Mouse (Mus musculus) layer of hippocampus, adult 11-12 months (tissue): ENCODE data around the gene Klf3.

Experiments
- DNase-seq: peaks from one replicate; pipeline ENCODE4 v3.0.0; 2022; ENCODE audit warnings: low spot score

Klf3 gene

DNA sequence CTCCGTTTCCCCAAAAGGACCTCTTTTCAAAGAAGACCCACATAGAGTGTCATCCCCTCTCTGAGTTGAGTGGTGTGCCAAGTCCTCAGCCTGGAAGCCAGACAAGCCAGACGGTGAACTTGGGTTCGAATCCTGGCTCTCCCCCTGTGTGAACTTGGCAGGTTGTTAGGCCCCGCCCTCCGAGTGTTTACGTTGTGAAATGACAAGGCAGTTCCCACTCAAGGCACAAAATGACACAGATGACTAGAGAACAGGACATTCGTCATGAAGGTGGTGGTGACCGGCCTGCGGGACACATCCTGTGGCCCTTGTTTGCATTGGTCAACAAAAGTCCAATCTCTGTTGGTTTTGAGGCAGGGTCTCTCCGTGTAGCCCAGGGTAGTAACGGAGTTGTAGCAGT, 6.7 kb downstream of the Klf3 start:
- DNase-seq: no peak

DNA sequence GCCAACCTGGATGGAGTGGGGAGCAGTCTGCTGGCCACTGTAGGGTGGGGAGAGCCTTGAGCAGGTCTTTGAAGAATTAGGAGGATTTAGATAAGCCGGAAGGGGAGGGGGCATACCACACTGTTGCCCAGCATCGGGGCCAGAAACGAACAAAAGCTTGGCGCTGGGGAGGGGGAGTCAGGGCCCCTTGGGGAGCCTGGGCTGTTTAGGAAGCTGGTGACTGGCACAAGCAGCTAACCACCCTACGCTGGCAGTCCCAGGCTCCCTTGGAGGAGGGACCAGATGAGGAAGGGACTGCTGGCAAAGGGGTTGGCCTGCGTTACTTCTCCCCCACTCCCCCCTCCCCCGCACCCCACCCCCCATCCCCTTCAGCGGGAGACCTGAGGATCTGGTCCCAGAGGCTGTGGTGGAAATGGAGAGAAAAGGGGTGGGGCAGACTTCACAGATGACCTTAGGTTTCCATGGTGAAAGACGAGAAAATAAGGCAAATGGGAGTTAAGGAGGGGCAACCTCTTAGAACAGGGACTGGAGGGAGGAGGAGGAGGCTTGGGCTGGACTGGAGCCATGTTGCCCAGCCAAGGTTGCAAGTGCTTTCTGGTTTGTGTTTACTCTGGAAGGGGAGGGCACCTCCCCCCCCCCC, 7.8 kb downstream of the Klf3 start:
- DNase-seq: no peak

DNA sequence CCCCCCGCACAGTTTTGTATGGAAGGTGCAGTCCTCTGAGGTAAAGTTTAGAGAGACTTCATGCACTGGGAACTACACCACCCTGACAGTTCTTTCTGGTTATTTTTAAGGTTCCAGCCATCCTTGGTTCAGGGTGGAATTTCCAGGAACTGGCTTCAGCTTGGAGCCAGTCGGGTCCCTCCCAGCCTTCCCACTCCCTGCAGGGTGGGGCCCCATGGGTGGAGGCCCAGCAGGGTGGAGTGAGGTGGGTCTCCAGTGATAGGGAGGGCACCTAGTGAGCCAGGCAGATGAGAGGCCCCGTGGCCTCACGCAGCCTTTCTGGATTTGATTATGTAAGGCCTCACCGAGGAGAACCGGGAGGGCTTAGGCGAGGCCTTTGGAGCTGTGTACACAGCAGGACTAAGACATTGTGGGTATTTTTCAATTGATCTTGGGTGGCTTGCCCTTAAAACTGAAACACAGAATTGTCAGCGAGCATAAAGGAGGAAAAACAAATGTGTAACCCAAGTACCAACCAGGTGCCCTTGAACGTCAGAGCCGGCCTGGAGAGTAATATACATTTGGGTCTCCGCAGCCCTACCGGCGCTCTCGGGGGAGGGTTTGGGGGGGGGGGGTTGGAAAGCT, 8.4 kb downstream of the Klf3 start:
- DNase-seq: no peak

DNA sequence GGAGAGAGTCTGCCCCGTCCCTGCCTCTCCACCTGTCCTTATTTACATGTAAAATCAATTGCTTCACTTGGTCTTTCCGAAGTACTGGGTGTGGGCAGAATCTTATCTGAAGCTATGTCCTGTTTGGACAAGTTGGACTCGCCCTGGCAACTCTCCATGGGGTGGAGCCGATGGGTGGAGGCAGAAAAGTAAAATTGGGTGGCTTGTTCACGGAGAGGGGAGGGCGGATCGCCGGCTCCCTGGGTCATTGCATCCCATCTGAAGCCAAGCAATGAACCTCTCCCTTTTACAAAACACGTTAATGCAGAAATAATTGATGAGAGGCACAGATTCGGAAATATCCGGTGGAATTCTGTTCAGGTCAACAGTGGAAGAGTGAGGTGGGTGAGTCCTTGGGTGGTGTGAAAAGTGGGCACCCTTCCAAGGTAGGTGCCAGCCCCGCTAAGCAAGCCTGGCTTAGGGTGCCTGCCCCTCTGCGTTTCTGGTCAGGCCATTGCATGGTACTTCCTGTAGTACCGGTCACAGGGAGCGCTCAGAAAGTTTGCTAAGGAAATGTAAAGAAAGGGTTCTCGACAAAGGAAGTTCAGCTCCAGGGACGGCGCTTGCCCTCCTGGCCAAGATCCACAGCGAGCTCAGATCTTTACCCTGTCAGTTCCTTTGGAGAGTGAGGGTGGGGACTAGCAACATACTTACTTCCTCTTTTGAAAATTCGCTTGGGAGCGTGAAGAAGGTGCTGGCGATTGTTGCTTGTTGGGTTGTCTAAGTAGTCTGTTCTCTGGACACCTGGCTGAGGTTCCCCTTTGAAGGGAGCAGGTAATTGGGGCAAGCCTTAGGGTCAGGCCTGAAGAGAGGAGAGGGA, 9.2 kb downstream of the Klf3 start:
- DNase-seq: peak; percentile 39

DNA sequence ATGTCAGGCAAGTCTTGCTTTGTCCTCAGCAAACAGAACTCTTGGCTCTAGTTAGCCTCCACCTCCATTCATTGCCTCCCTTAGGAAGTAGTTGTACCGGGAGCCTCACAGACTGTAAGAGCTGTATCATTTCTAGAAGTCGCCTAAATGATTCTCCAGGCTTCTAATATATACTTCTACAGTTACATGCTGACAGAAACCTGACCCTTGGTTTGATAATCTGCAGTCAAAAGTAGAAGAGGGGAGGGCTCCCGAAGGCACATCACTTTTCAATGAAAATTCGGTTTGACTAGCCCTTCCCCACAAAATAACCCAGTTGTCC, 9.8 kb downstream of the Klf3 start:
- no peak for DNase-seq

DNA sequence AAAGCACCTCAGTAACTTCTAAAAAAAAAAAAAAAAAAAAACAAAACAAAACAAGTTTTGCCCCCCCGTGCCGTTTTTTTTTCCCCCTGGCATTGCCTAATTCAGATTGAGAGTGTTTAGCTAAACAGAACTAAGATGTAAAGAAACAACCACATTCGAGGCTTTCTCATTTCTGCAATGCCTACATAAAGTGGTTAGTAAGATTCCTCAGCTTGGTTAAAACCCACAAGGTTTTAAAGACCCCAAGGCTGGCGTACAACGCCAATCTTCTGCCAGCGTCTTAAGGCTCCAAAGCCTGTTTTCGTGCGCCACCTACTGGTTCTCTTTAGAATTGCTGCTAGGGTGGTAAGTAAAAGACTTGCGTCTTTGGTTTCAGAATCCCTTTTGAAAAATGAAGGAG, 10.2 kb downstream of the Klf3 start:
- DNase-seq: peak; percentile 86

DNA sequence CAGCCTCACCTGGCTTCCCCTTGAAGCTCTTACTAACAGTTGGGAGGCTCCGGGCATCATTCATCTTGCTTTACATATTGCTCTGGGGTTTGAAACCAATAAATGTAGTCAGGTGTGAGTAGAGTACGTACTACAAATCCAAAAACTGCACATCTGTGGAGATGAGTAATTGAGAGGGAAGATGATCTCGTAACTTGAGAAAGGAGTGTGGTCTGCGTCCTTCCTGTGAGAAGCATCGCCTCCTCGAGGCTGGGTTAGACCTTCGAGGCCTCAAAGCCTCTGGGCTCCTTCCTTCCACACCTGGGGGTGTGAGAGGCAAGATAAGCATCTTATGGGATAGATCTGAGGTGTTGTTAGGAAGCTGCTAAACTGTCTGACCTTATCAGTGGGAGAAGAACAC, 11.2 kb downstream of the Klf3 start:
- no peak for DNase-seq

DNA sequence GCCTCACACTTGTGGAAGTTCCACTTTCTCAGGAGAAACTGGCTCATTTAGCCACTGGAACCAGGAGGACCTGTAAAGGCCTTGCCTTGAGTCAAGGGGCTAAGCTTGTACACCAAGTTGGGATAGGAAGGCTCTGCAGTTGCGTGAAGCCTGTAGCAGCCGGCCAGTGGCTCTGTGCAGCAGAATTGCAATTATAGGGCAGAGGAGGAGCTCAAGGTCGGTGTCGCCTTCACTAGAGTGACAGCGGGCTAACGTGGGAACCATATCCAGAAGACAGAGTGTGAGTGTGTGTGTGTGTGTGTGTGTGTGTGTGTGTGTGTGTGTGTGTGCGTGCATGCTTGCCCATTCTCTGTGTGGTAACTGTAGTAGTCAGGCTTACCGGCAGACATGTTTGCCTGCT, 12.4 kb downstream of the Klf3 start:
- DNase-seq: no peak

DNA sequence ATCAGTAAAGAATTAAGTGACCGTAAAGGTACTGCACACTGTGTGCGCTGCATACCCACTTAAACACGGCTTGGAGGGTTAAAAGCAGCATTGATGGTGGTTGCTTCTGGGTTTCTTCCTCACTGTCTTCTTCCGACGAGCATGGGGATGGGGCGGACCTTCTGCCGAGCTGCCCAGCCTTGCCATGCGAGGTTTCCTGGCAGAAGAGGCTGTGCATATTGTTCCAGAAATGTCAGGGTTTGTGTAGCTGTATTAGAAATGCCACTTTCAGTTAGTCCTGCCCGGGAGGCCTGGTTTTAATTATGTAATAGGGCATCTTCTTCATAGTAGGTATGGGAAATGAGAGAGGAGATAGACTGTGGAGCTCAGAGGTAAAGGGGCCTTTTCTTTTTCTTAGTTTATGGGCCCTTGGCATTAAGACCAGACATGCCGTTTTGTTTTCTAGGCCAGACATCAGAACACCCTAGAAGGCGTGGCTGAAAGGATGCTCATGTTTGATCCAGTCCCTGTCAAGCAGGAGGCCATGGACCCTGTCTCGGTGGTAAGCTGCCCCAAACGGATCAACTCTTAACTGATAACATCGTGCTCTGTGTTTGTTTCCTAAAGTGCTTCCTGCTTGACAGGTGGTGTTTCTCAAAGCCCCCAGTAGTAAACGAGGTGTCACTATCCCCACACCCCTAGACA, 13.2 kb downstream of the Klf3 start:
- no peak for DNase-seq

DNA sequence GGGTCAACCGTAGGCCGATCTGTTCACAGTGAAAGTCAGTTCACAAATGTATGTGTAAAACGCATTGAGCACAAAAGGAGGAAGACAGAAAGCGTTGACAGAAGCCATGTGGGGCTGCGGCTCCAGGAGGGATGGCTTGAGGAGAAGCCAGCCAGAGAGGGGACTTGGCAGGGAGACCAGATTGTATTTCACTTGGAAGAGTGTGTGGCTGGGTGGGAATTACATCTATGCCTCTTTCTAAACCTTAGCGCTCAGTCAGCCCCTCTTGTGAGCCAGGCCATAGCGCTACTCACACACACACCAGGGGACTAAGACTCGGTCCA, 13.7 kb downstream of the Klf3 start:
- DNase-seq: no peak

DNA sequence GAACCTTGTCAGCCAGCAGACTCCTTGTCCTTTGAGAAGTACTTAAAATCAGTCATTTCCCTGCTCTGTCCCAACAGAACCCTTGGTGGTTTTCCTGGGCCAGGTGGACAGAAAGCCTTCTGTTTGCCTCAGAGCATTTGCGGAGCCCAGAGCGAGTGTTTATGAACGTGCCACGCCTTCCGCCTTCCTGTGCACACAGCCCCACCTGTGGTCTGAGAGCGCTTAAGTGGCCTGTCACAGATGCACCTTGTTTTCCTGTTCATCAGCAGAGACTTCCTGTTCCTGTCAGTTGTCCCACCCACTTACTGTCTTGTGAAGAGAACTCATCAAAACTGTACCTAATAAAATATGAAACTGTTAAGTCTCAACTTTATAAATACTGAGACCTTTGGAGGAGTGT, 16.2 kb downstream of the Klf3 start:
- DNase-seq: no peak

DNA sequence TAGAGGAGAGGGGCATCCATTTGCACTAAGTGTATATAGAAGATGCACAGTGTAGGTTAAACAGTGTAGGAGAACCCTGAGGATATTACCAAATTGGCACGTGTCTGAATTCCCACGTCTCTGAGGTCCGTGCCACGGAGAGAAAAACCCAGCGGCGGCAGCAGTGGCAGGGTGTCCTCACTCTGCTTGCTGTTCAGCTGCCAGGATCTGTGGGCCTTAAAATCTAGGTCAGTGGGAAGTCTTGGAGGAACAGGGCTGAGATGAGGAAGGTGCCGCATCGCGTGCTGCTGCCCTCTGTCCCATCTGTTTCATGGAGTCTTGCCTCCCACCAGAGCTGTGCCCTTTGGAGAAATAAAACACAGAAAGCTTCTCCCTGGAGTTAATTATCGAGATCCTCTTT, 16.9 kb downstream of the Klf3 start:
- no peak for DNase-seq

DNA sequence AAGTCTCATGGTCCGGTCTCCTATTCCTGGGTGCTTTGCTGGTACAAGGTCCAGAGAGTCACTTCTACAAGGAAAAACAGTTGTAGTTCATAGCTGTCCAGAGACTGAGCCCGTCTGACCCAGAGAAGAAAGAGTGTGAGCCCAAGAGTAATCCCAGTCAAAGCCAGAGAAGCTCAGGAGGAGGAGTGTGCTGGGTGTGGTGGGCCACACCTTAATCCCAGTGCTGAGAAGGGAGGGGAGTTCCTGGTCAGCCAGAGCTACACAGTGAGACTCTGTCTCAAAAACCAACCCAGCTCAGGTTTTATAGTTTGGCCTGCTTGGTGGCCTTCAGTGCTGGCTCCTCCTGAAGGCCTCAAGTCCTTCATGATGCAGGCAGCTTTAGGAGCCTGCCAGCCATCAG, 18.1 kb downstream of the Klf3 start:
- no peak for DNase-seq

DNA sequence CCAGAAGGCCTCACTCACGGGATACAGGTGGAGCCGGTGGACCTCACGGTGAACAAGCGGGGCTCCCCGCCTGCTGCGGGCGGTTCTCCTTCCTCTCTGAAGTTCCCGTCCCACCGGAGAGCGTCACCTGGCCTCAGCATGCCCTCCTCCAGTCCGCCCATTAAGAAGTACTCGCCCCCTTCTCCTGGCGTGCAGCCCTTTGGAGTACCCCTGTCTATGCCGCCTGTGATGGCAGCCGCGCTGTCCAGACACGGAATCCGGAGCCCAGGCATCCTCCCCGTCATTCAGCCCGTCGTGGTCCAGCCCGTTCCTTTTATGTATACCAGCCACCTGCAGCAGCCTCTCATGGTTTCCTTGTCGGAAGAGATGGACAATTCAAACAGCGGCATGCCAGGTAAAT, 18.8 kb downstream of the Klf3 start:
- DNase-seq: no peak

DNA sequence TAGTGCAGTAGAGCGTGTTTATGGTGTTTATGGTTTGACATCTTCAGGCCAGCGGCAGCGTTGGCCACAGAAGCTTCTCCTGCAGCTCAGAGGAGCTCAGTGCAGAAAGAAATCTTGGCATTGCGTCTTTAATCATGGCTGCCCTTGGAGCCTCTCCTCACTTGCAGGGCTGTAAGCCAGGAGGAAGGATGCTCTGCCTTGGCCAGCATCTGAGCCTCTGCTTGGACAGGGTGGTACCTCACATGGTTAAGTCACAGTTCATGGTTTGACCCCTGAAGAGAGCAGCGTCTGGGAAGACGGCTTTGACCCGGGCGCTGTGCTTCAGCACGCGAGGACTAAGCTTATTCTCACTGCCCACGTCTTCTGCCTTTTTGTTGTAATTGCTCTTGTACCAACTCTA, 20.2 kb downstream of the Klf3 start:
- DNase-seq: no peak

DNA sequence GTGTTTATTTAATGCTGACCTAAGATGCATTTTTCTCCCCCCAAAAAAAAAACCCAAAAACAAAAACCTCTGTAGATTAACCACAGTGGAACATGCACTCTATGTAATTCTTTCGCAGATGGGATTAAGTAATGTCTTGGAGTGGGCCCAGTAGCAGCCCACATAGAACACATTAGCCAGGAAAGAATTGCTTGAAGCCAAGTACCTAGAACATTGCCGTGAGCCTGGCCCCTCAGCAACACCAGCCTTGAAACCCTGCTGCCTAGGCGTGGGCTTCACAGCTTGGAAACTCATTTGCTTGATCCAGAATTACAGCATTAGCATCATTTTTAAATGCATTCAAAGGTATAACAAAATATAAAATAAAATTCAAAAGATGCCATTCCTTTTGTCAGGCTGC, 21.6 kb downstream of the Klf3 start:
- peak; percentile 78 for DNase-seq

DNA sequence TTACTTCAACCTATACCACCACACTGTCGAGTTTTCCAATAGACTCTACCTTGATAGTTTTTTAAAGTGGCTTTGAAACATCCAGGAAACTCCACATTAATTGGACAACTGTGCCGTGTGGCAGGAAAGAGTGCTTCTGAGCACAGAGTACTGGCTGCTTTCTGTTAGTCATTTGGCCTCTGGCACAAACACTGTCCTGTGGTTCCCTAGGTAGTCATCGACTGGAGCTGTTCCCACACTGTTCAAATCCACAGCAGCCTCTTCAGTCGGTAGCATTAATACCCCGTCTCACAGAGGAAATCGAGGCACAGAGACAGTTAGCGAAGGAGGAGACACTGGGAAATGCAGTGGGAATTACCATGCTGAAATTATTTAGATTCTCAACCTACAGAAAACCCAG, 22.3 kb downstream of the Klf3 start:
- DNase-seq: no peak

DNA sequence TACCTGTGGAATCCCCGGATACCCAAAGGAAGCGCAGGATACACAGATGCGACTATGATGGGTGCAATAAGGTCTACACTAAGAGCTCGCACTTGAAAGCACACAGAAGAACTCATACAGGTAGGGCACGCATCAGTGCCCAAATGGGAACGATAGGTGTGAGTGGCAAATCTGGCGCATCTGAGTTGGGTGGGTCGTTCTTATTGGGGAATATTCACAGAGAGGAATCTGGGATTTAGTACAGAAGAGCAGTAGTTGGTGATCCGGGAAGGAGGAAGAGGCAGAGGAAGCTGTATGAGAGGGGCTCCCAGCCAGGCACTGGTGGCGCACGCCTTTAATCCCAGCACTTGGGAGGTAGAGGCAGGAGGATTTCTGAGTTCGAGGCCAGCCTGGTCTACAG, 24.0 kb downstream of the Klf3 start:
- no peak for DNase-seq

DNA sequence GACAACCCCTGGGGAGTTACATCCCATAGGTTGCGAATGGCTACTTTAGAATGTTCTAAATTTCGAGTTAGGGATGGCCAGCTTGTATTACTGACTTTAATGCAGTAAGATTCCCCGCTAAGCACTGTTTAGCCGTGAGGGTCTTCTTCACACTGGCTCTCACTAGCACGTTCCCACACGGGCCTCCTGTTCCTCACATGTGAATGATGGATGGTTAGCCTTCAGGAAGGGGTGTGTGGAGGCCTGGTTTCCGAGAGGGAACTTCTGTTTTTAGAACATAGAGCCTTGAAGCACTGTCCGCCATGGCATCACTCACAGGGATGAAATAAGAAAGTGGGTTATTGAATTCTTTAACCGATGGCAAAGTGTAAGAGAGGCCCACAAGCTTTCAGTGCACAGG, 25.1 kb downstream of the Klf3 start:
- no peak for DNase-seq

DNA sequence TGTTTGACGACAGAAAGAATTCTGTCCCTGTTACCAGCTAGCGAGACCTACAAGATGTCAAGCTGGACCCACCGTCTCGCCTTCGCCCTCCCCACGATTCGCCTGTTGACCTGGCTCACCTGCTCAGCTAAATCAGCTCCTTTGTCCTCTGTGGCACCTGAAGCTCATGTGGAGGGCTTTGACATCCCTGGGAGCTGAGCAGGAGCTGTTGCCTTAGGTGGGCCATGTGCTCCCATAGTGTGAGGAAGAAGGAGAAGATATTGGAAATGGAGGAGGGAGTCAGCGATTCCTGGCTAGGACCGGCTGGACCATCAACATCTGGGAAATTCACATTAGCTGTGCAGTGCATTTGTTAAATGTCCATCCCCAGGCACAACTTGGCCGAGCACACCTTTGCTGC, 26.4 kb downstream of the Klf3 start:
- DNase-seq: no peak

DNA sequence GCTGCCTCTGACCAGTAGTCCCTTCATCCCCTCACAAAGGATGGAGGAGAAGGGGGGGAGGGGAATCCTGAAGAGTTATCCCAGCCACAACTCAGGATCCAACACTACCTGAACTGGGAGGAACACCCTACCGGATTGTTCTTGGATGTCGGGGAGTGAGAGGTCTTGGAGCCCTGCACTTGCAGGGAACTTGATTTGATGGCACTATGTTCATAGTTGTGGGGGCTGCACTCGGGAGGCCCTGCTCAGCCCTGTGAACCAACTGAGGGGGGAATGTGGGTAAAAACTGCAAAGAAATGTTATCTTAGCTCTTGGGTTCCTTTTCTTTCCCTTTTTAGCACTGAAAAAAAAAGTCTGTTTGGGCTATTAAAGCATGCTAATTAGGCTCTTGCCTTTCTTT, 27.6 kb downstream of the Klf3 start:
- DNase-seq: no peak

DNA sequence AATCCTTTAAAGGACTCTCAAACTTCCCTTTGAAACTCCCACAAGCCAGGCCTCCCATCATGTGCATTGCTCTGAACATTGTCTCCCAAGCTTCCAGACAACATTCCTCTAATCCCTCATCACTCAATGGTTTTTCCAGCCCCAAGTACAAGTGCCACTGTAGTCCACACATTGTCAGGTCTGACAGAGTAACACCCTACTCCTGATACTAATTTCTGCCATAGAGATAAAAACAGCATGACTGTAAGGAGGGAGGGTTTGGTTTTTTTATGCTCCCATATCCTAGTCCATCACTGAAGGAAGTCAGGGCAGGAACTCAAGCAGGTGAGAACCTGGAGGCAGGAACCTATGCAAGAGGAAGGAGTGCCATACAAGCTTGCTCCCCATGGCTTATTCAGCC, 30.2 kb downstream of the Klf3 start:
- DNase-seq: no peak

DNA sequence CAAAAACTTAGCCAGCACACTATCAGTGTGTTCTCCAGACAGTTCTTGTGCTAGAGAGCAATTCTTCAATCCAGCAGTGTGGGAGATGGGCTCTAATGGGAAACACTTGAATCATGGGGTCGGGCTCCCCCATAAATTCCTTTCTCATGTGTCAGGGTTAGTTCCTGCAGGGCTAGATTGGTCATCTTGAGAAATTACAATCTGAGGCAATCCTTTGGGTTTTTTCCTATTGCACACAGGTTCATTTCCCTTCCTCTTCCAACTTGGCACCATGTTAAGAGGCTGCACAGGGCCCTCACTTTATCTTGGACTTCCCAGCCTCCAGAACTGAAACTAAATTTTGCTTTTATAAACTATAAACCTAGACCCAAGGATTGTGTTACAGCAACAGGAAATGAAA, 31.0 kb downstream of the Klf3 start:
- no peak for DNase-seq
